Mouse (Mus musculus) kidney, embryonic 14.5 days (tissue): ENCODE measurements around the gene Mboat1. TPM values are rescaled to one million over a fixed set of nuclear protein-coding genes. Genes with fewer than 3 reads are reported as not detected.
A peak's percentile ranks its signal among the peaks of the same experiment; 100 is the strongest.

Source experiments
- ATAC-seq: fragments of 200-750 bp; cut with Nextera tagmentation; 2 replicates; pipeline ENCODE4 v1.8.0; 2017; ENCODE audit warnings: moderate number of reproducible peaks, mild to moderate bottlenecking, moderate TSS enrichment, moderate library complexity; ENCODE audit not compliant: low FRiP score, low TSS enrichment
- H3K27ac ChIP-seq: fragments of 300-500 bp; sonication (generic); 2 replicates; pipeline ENCODE4 v1.5.1; 2014; ENCODE audit warnings: low read depth, mild to moderate bottlenecking, low read length, moderate library complexity, mixed read lengths
- H3K27me3 ChIP-seq: fragments of 300-500 bp; sonication (generic); 2 replicates; pipeline ENCODE4 v1.6.1; 2014; ENCODE audit warnings: mild to moderate bottlenecking, low read length; ENCODE audit not compliant: control insufficient read depth, insufficient read depth
- H3K36me3 ChIP-seq: fragments of 300-500 bp; sonication (generic); 2 replicates; pipeline ENCODE4 v1.6.1; 2014; ENCODE audit warnings: low read length, mixed read lengths; ENCODE audit not compliant: control insufficient read depth, insufficient read depth
- H3K4me1 ChIP-seq: fragments of 300-500 bp; sonication (generic); 2 replicates; pipeline ENCODE4 v1.6.1; 2014; ENCODE audit warnings: low read length, mixed read lengths; ENCODE audit not compliant: control insufficient read depth, insufficient read depth
- H3K4me2 ChIP-seq: fragments of 300-500 bp; sonication (generic); replicated peaks from 2 replicates; pipeline ENCODE4 v1.6.1; 2014; ENCODE audit warnings: low read depth, mild to moderate bottlenecking, low read length
- H3K4me3 ChIP-seq: fragments of 300-500 bp; sonication (generic); 2 replicates; pipeline ENCODE4 v1.5.1; 2014; ENCODE audit warnings: mild to moderate bottlenecking, low read length
- H3K9ac ChIP-seq: fragments of 300-500 bp; sonication (generic); 2 replicates; pipeline ENCODE4 v1.6.1; 2014; ENCODE audit warnings: low read depth, mild to moderate bottlenecking, low read length, moderate library complexity
- H3K9me3 ChIP-seq: fragments of 300-500 bp; sonication (generic); 2 replicates; pipeline ENCODE4 v1.6.1; 2016; ENCODE audit warnings: low read length; ENCODE audit not compliant: control insufficient read depth
- WGBS: fragments of 180-500 bp; shearing (Covaris S2); extraction: QIAGEN DNeasy Blood & Tissue Kit; methylation state at CpG from one replicate; pipeline ENCODE4 v1.1.7; 2014; 5-methylcytosine and 5-hydroxymethylcytosine counted together
- polyA plus RNA-seq: library from polyadenylated mRNA; unstranded; fragments of >200 nt; fragmentation: Nextera tagmentation; extraction: Ambion mirVana; gene quantifications from 2 replicates; pipeline ENCODE4 v1.2.1, GENCODE M21; 2014

Gene Mboat1
- polyA plus RNA-seq, 1 experiment from 2014 or later = 32.8 TPM

DNA sequence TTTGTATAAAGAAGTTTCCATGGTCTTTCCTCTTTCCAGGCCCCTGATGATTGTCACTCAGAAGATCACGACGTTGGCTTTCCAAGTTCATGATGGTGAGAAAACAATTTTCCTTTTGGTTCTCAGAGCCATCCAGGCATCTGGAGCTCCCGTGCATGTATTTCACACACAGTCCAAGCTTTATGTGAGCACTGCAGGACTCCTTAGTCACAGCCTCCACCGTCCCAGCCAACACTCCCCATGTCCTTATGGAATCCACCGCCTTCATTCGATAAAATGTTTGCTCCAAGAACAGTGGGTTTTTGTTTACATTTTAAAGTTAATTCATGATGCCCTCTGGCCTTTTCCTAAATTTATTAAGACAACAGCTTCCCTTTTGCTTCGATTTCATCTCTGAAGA is 83.3 kb downstream of the Mboat1 start:
- Histone ChIP-seq H3K4me3 (no peak overlapping the region), H3K9ac (no peak overlapping the region), H3K27ac (0 out of 2 replicates have a peak overlapping the region, but pooled peaks have one; percentile 65), H3K36me3 (peaks cover 2% of the 10 kb centered on the region; the same call in 1 of the 2 replicates), H3K4me1 (peaks cover 25% of the 10 kb centered on the region; the same call in 1 of the 2 replicates), H3K4me2 (no peak overlapping the region), H3K9me3 (no peaks in the 10 kb centered on the region), H3K27me3 (no peaks in the 10 kb centered on the region)
- peak; percentile 59; the same call in 1 of the 2 replicates for ATAC-seq
- 51% methylated on average over 7 of the region's 7 CpGs for WGBS

GRCm38 (mm10) chr13:30221316-30221715 is 85.0 kb downstream of the Mboat1 start:
- Histone ChIP-seq H3K4me2 (no peak overlapping the region), H3K4me1 (peaks cover 25% of the 10 kb centered on the region; the same call in 1 of the 2 replicates), H3K36me3 (peaks cover 3% of the 10 kb centered on the region; the same call in 1 of the 2 replicates), H3K9ac (no peak overlapping the region), H3K27me3 (no peaks in the 10 kb centered on the region), H3K27ac (peak overlapping the region; percentile 42; the same call in 1 of the 2 replicates), H3K4me3 (no peak overlapping the region), H3K9me3 (no peaks in the 10 kb centered on the region)
- ATAC-seq = peak; percentile 32; the same call in 1 of the 2 replicates
- 22% methylated on average over 3 of the region's 3 CpGs for WGBS

DNA sequence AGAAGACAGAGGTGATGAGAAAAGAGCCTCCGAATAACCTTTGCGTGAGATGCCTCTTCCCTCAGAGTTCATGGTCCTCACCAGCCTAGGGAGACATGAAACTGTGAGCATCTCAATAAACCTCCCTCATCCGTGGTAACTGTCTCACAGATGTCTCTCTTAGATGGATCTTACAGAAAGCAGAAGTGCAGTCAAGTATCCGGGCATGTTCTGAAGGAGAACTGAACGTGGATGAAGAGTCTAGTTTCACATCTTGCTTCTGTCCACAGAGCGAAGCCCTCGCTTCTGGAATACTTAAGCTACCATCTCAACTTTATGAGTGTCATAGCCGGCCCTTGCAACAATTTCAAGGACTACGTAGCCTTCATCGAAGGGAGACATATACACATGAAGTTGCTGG is 87.8 kb downstream of the Mboat1 start:
- H3K4me1 ChIP-seq = peaks cover 25% of the 10 kb centered on the region; the same call in 1 of the 2 replicates
- ATAC-seq = no peak
- H3K4me3 ChIP-seq = no peak overlapping the region
- no peaks in the 10 kb centered on the region for H3K27me3 ChIP-seq
- peaks cover 3% of the 10 kb centered on the region; the same call in 1 of the 2 replicates for H3K36me3 ChIP-seq
- WGBS = 92% methylated on average over 10 of the region's 10 CpGs
- H3K9ac ChIP-seq = no peak overlapping the region
- no peaks in the 10 kb centered on the region for H3K9me3 ChIP-seq
- no peak overlapping the region for H3K27ac ChIP-seq
- H3K4me2 ChIP-seq = no peak overlapping the region

- no peaks in the 10 kb centered on the region for H3K27me3 ChIP-seq
- WGBS = 90% methylated on average over 6 of the region's 6 CpGs
- H3K27ac ChIP-seq = no peak overlapping the region
- H3K36me3 ChIP-seq = peaks cover 3% of the 10 kb centered on the region; the same call in 1 of the 2 replicates
- H3K4me2 ChIP-seq = no peak overlapping the region
- no peak overlapping the region for H3K9ac ChIP-seq
- no peaks in the 10 kb centered on the region for H3K9me3 ChIP-seq
- no peak for ATAC-seq
- H3K4me3 ChIP-seq = no peak overlapping the region
- peaks cover 20% of the 10 kb centered on the region; the same call in 1 of the 2 replicates for H3K4me1 ChIP-seq
These were observed 88.4 kb downstream of the Mboat1 start for GRCm38 (mm10) chr13:30224659-30225058.

DNA sequence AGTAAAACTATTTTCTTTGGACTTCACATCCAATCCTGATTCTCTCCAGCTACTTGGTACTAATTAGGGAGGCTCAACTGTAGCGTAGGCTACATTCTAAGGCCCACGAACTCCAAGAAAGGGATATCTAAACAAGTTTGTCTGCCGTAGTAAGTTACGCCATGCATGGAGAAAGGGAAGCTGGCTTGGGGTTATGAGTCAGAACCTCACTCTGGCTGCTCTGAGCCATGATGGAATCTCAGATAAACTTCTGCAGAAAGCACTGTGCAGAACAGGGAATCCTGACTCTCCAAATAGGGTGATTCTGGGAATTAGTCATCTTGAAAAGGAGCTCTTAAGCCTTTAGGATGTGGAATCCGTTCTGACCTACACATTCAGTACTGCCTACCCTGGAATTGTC is 92.5 kb downstream of the Mboat1 start:
- no peak for ATAC-seq
- Histone ChIP-seq H3K4me2 (no peak overlapping the region), H3K36me3 (peaks cover 3% of the 10 kb centered on the region; the same call in 1 of the 2 replicates), H3K4me3 (no peak overlapping the region), H3K4me1 (no peaks in the 10 kb centered on the region), H3K9me3 (no peaks in the 10 kb centered on the region), H3K9ac (no peak overlapping the region), H3K27ac (no peak overlapping the region), H3K27me3 (no peaks in the 10 kb centered on the region)
- 55% methylated on average over 5 of the region's 5 CpGs for WGBS

DNA sequence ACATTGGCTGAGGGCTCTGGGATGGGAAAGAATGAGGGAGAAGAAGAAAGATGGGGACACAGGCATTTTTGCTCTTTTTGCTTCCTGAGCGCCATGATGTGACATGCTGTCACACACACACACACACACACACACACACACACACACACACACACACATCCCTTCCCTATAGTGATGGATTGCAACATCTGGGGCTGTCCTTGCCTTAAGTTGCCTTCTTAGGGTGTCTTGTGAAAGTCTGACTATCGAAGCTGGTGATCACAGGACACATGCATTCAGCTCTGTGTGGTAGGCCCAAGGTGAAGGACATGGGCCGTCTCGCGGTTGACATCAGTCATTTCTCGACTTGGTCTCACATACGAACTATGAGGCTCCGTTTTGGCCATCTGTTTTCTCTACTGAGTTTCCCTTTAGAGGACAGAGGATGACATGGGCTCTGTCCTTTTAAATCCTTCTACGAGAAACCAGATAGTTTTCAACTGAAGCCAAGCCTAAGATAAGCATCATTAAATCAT is 93.4 kb downstream of the Mboat1 start:
- H3K4me2 ChIP-seq = no peak overlapping the region
- no peak overlapping the region; the same call in 1 of the 2 replicates for H3K27ac ChIP-seq
- ATAC-seq = no peak
- H3K4me1 ChIP-seq = no peaks in the 10 kb centered on the region
- 87% methylated on average over 9 of the region's 9 CpGs for WGBS
- H3K4me3 ChIP-seq = no peak overlapping the region
- H3K9me3 ChIP-seq = no peaks in the 10 kb centered on the region
- H3K9ac ChIP-seq = no peak overlapping the region
- no peaks in the 10 kb centered on the region; the same call in 1 of the 2 replicates for H3K36me3 ChIP-seq
- H3K27me3 ChIP-seq = no peaks in the 10 kb centered on the region

DNA sequence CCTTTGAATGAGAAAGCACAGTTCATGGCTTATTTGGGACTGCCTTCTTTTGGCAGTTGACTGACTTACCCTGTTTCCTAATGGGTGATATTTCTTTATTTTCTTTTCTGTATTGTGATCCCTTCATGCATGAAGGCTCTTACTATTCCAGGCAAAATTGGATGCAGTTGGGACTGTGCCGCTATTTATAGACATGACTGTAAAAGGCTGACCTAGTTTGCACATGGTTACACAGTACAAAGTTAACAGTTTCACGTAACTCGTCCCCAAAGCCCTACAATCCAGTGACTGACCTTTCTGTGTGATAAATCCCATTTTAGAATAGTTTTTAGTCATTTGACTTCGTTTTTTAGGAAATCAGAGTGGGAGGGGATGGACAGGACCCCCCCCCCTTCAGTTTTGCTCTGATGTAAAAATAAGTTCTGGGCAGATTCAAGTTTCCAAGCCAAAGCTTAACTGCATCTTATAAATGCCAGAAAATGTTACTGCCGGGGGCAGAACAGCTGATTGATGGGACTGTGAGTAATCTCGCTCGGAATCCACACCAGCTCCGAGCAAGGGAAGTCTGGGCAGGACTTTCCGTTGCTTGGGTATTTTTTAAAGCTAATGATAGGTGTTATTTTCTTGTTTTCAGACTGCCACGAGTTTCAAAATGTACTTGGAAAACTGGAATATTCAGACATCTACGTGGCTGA is 98.9 kb downstream of the Mboat1 start:
- ATAC-seq = no peak
- Histone ChIP-seq H3K27ac (no peak overlapping the region), H3K4me1 (no peaks in the 10 kb centered on the region), H3K27me3 (no peaks in the 10 kb centered on the region), H3K4me2 (no peak overlapping the region), H3K9me3 (no peaks in the 10 kb centered on the region), H3K9ac (no peak overlapping the region), H3K4me3 (no peak overlapping the region), H3K36me3 (no peaks in the 10 kb centered on the region)
- 57% methylated on average over 11 of the region's 11 CpGs for WGBS

DNA sequence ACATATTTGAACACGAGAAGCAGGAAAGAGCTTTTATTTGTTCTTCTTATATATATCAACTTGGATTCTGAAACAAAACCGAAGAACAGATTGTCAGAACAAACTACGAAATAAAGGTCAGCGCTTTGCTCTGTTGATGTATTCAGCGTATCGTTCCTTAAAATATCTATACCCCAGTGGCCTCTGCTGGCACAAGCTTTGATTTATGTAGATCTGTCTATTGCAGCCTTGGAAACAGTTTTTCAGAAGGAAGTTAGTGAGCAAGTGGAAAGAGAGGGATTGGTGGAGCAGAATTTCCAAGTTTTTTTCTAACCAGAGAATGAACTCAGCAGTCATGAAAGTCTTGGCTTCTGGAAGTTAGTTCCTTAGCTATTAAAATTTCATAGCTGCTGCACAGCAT is 103.1 kb downstream of the Mboat1 start:
- WGBS = 74% methylated on average over 6 of the region's 6 CpGs
- H3K9ac ChIP-seq = no peak overlapping the region
- no peak for ATAC-seq

DNA sequence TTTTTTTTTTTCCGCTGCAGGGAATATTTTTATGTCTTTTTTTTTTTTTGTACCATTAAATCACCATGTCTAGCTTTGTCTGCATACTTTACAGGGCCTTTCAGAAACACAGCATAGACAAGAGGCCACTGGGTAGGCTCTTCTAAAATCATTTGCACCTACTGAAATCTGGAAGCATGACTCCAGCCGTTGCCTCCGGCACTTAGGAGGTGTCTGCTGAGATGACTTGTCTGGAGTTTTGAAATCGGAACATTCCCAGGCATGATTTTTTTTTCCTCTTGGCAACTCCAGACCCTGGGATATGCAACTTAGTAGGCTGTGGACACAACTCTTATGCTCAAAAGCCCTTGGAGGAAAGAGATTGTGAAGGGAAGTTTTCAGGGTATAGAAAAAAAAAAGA is 109.3 kb downstream of the Mboat1 start:
- Histone ChIP-seq H3K4me2 (no peak overlapping the region), H3K9me3 (no peaks in the 10 kb centered on the region), H3K4me3 (no peak overlapping the region), H3K9ac (no peak overlapping the region), H3K36me3 (peaks cover 3% of the 10 kb centered on the region; the same call in 1 of the 2 replicates), H3K27ac (no peak overlapping the region), H3K4me1 (no peaks in the 10 kb centered on the region), H3K27me3 (no peaks in the 10 kb centered on the region)
- WGBS = 88% methylated on average over 4 of the region's 4 CpGs
- no peak for ATAC-seq

More for the DNA sequence above, 103.1 kb downstream of the Mboat1 start:
- no peak overlapping the region for H3K27ac ChIP-seq
- H3K27me3 ChIP-seq = no peaks in the 10 kb centered on the region
- no peak overlapping the region for H3K4me3 ChIP-seq
- H3K9me3 ChIP-seq = no peaks in the 10 kb centered on the region
- no peak overlapping the region for H3K4me2 ChIP-seq
- H3K4me1 ChIP-seq = no peaks in the 10 kb centered on the region
- H3K36me3 ChIP-seq = no peaks in the 10 kb centered on the region; the same call in 1 of the 2 replicates
